Mouse (Mus musculus): Measurements from ENCODE around the gene Tom1l2. TPM values are rescaled to one million over a fixed set of nuclear protein-coding genes. Genes with fewer than 3 reads are reported as not detected.

Gene Tom1l2
- polyA plus RNA-seq, 1 experiment from 2014 or later: 74.6 TPM

DNA sequence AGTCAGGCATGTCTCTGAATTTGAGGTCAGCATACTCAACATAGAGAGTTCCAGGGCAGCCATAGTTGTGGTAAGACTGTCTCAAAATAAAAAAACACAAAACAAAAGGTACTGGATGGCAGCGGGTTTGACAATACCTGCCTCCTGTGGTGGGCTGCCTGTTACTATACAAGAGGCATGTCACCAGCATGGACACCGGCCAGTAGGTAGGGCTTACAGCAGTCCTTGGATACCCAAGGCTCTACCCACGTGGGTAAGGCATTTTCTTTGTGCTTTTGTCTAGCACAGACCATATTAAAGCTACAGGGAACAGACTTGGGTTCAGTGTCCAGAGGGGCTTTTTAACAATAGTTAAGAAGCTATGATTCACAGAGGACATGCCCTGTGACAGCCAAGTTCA is 97.5 kb downstream of the Tom1l2 start:
- ATAC-seq: no peak
- H3K27ac ChIP-seq (ENCODE audit: low read length): peak overlapping the region; percentile 48

DNA sequence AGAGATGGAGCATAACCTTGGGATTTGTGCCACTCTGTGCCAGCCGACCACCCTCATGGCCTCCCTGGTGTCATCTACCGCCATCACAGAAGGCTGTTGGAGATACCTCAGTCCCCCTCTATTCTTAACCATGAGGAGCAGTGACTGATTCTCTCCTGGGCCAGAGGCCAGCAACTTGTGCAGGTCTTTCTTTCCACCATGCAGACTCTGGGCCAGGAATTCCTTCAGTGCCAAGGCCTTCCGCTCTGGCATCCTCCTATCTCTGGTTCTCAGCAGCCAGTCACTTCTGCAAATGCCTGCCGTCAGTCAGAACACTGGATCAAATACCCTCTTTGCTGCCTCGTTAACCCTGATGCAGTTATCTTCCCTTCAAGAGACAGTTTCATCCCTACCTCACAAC is 98.4 kb downstream of the Tom1l2 start:
- no peak overlapping the region for H3K9ac ChIP-seq (ENCODE audit: low read depth, low read length)
- H3K9me3 ChIP-seq (replicated peaks; ENCODE audit: control insufficient read depth, low read length, poor library complexity, severe bottlenecking): no peaks in the 10 kb centered on the region; the same call in 1 of the 2 replicates
- peaks cover 8% of the 10 kb centered on the region; the same call in 1 of the 2 replicates for H3K4me1 ChIP-seq (ENCODE audit: control insufficient read depth, insufficient read depth, low read length)
- no peak overlapping the region for H3K27ac ChIP-seq (ENCODE audit: low read length)
- ATAC-seq: no peak
- H3K4me2 ChIP-seq (ENCODE audit: low read length): no peak overlapping the region
- no peaks in the 10 kb centered on the region for H3K36me3 ChIP-seq (ENCODE audit: control insufficient read depth, insufficient read depth, low read length)
- no peak overlapping the region for H3K4me3 ChIP-seq (ENCODE audit: low read depth, low read length)
- H3K27me3 ChIP-seq (ENCODE audit: control insufficient read depth, insufficient read depth, low read depth, low read length): no peaks in the 10 kb centered on the region
- WGBS: 63% methylated on average over 5 of the region's 5 CpGs

More for the DNA sequence above, 97.5 kb downstream of the Tom1l2 start:
- 43% methylated on average over 3 of the region's 3 CpGs for WGBS
- no peak overlapping the region for H3K4me3 ChIP-seq (ENCODE audit: low read depth, low read length)
- no peaks in the 10 kb centered on the region for H3K27me3 ChIP-seq (ENCODE audit: control insufficient read depth, insufficient read depth, low read depth, low read length)
- no peak overlapping the region for H3K9ac ChIP-seq (ENCODE audit: low read depth, low read length)
- H3K9me3 ChIP-seq (replicated peaks; ENCODE audit: control insufficient read depth, low read length, poor library complexity, severe bottlenecking): no peaks in the 10 kb centered on the region; the same call in 1 of the 2 replicates
- no peak overlapping the region for H3K4me2 ChIP-seq (ENCODE audit: low read length)
- H3K4me1 ChIP-seq (ENCODE audit: control insufficient read depth, insufficient read depth, low read length): peaks cover 8% of the 10 kb centered on the region; the same call in 1 of the 2 replicates
- no peaks in the 10 kb centered on the region; the same call in 1 of the 2 replicates for H3K36me3 ChIP-seq (ENCODE audit: control insufficient read depth, insufficient read depth, low read length)

- Histone ChIP-seq H3K9ac (ENCODE audit: low read depth, low read length) (no peak overlapping the region), H3K4me1 (ENCODE audit: control insufficient read depth, insufficient read depth, low read length) (peaks cover 15% of the 10 kb centered on the region), H3K27me3 (ENCODE audit: control insufficient read depth, insufficient read depth, low read depth, low read length) (no peaks in the 10 kb centered on the region), H3K36me3 (ENCODE audit: control insufficient read depth, insufficient read depth, low read length) (no peaks in the 10 kb centered on the region), H3K27ac (ENCODE audit: low read length) (no peak overlapping the region), H3K4me2 (ENCODE audit: low read length) (no peak overlapping the region), H3K9me3 (replicated peaks; ENCODE audit: control insufficient read depth, low read length, poor library complexity, severe bottlenecking) (no peaks in the 10 kb centered on the region; the same call in 1 of the 2 replicates), H3K4me3 (ENCODE audit: low read depth, low read length) (no peak overlapping the region)
- 98% methylated on average over 2 of the region's 2 CpGs for WGBS
- no peak for ATAC-seq
These were observed 99.2 kb downstream of the Tom1l2 start for GRCm38 (mm10) chr11:60253546-60253945.

DNA sequence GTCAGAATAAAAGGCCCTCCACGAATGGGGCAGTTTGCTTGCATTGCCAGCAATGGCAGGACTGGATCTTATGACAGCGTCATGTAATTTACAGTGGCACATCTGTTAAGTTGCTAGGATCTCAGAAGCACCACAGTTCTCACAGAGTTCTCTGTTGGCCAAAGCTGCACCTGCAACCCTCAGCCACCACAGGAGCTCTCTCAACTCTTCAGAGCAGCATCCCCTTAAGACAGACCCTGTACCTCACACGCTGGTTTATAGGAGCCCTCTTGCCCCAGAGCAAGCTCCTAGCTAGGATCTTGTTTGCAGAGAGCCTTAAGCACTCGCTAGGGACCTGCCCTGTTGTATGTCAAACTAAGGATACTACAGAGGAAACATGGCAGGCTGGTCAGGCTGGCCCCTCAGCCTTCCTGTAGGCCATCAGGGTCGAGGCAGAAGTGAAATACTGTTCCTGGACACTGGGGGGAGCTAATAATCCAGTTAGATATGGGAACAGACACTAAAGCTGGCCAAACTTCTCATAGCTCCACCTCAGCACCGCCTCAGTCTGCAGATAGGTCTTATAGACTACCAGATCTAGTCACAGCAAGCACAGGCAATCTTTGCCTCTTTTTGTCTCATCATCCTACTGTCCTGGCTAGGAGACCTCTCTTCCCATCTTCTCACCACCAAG is 101.6 kb downstream of the Tom1l2 start:
- no peaks in the 10 kb centered on the region for H3K36me3 ChIP-seq (ENCODE audit: control insufficient read depth, insufficient read depth, low read length)
- H3K4me3 ChIP-seq (ENCODE audit: low read depth, low read length): no peak overlapping the region
- no peak overlapping the region for H3K27ac ChIP-seq (ENCODE audit: low read length)
- no peaks in the 10 kb centered on the region for H3K27me3 ChIP-seq (ENCODE audit: control insufficient read depth, insufficient read depth, low read depth, low read length)
- no peak for ATAC-seq
- WGBS: 63% methylated on average over 6 of the region's 6 CpGs
- no peak overlapping the region for H3K4me2 ChIP-seq (ENCODE audit: low read length)
- no peak overlapping the region for H3K9ac ChIP-seq (ENCODE audit: low read depth, low read length)
- H3K4me1 ChIP-seq (ENCODE audit: control insufficient read depth, insufficient read depth, low read length): peaks cover 17% of the 10 kb centered on the region
- no peaks in the 10 kb centered on the region; the same call in 1 of the 2 replicates for H3K9me3 ChIP-seq (replicated peaks; ENCODE audit: control insufficient read depth, low read length, poor library complexity, severe bottlenecking)

DNA sequence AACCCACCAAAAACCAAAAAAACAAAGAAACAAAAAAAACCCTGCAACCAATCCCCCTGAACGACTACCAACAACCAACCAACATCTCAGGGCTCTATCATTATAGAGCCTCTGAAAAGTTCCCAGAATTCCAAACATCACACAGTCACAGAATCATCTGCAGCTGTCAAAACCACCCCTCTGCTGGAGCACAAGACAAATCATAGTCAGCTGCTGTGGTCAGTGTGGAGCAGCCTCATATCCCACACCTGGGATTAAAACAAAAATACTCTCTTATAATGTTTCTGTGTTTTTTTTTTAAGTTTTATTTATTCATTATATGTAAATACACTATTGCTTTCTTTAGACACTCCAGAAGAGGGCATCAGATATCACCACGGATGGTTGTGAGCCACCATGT is 102.8 kb downstream of the Tom1l2 start:
- H3K36me3 ChIP-seq (ENCODE audit: control insufficient read depth, insufficient read depth, low read length): 0 out of 2 replicates have a peak, but pooled peaks cover 4% of the 10 kb centered on the region
- H3K9ac ChIP-seq (ENCODE audit: low read depth, low read length): no peak overlapping the region
- ATAC-seq: no peak

GRCm38 (mm10) chr11:60248596-60249404 is 103.9 kb downstream of the Tom1l2 start:
- Histone ChIP-seq H3K4me2 (ENCODE audit: low read length) (peak overlapping the region; percentile 3; the same call in 1 of the 2 replicates), H3K27me3 (ENCODE audit: control insufficient read depth, insufficient read depth, low read depth, low read length) (no peaks in the 10 kb centered on the region), H3K9me3 (replicated peaks; ENCODE audit: control insufficient read depth, low read length, poor library complexity, severe bottlenecking) (no peaks in the 10 kb centered on the region; the same call in 1 of the 2 replicates), H3K4me1 (ENCODE audit: control insufficient read depth, insufficient read depth, low read length) (peaks cover 14% of the 10 kb centered on the region), H3K27ac (ENCODE audit: low read length) (peak overlapping the region; percentile 75), H3K9ac (ENCODE audit: low read depth, low read length) (no peak overlapping the region; the same call in 1 of the 2 replicates), H3K4me3 (ENCODE audit: low read depth, low read length) (no peak overlapping the region), H3K36me3 (ENCODE audit: control insufficient read depth, insufficient read depth, low read length) (0 out of 2 replicates have a peak, but pooled peaks cover 4% of the 10 kb centered on the region)
- WGBS: 31% methylated on average over 13 of the region's 13 CpGs
- peak; percentile 39; the same call in 1 of the 2 replicates for ATAC-seq

More for the DNA sequence above, 102.8 kb downstream of the Tom1l2 start:
- H3K4me1 ChIP-seq (ENCODE audit: control insufficient read depth, insufficient read depth, low read length): peaks cover 14% of the 10 kb centered on the region
- no peak overlapping the region for H3K4me2 ChIP-seq (ENCODE audit: low read length)
- no peak overlapping the region for H3K4me3 ChIP-seq (ENCODE audit: low read depth, low read length)
- 84% methylated on average over 2 of the region's 2 CpGs for WGBS
- H3K27me3 ChIP-seq (ENCODE audit: control insufficient read depth, insufficient read depth, low read depth, low read length): no peaks in the 10 kb centered on the region
- no peak overlapping the region for H3K27ac ChIP-seq (ENCODE audit: low read length)
- no peaks in the 10 kb centered on the region; the same call in 1 of the 2 replicates for H3K9me3 ChIP-seq (replicated peaks; ENCODE audit: control insufficient read depth, low read length, poor library complexity, severe bottlenecking)

DNA sequence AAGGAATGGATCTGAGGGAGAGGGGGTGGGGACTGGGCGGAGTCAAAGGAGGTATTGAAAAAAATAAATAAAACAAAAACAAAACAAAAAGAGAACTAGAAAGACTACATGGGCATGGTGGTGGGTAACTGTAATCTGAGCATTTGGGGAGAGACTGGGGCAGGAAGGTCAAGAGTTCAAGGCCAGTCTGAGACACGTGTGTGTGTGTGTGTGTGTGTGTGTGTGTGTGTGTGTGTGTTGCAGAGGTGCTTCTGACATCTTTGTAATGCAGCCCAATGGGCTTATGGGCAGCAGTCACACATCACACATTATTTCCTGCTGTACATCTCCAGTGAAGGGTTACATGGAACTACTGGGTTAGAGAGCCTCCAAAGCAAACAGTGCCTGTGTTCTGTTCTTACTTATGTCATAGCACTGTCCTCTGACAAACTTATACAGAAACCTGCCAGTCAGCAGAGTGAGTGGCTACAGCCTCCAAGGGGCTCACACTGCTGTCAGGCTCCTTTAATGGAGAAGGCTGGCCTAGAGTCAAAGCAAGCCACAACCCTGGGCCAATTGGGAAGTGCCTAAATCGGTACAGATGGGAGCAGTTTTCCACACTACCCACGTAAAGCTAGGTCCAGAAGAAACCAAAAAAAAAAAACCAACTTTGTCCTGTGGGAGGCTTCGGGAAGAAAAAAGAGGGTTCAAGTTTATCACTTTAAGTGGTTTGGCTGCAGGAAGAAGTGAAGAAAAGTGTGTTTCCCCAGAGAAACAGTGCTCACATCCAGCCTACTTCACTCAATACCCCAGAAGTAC is 104.8 kb downstream of the Tom1l2 start:
- Histone ChIP-seq H3K9ac (ENCODE audit: low read depth, low read length) (no peak overlapping the region; the same call in 1 of the 2 replicates), H3K27ac (ENCODE audit: low read length) (peak overlapping the region; percentile 75), H3K4me2 (ENCODE audit: low read length) (no peak overlapping the region), H3K4me3 (ENCODE audit: low read depth, low read length) (no peak overlapping the region), H3K36me3 (ENCODE audit: control insufficient read depth, insufficient read depth, low read length) (0 out of 2 replicates have a peak, but pooled peaks cover 4% of the 10 kb centered on the region), H3K27me3 (ENCODE audit: control insufficient read depth, insufficient read depth, low read depth, low read length) (no peaks in the 10 kb centered on the region), H3K4me1 (ENCODE audit: control insufficient read depth, insufficient read depth, low read length) (peaks cover 14% of the 10 kb centered on the region), H3K9me3 (replicated peaks; ENCODE audit: control insufficient read depth, low read length, poor library complexity, severe bottlenecking) (no peaks in the 10 kb centered on the region; the same call in 1 of the 2 replicates)
- WGBS: 45% methylated on average over 5 of the region's 5 CpGs
- no peak; the same call in 1 of the 2 replicates for ATAC-seq

GRCm38 (mm10) chr11:60246077-60246476 is 106.6 kb downstream of the Tom1l2 start:
- H3K4me1 ChIP-seq (ENCODE audit: control insufficient read depth, insufficient read depth, low read length): peaks cover 14% of the 10 kb centered on the region
- no peak overlapping the region for H3K4me2 ChIP-seq (ENCODE audit: low read length)
- no peak for ATAC-seq
- H3K27me3 ChIP-seq (ENCODE audit: control insufficient read depth, insufficient read depth, low read depth, low read length): no peaks in the 10 kb centered on the region
- no peaks in the 10 kb centered on the region; the same call in 1 of the 2 replicates for H3K9me3 ChIP-seq (replicated peaks; ENCODE audit: control insufficient read depth, low read length, poor library complexity, severe bottlenecking)
- H3K36me3 ChIP-seq (ENCODE audit: control insufficient read depth, insufficient read depth, low read length): 0 out of 2 replicates have a peak, but pooled peaks cover 4% of the 10 kb centered on the region
- H3K27ac ChIP-seq (ENCODE audit: low read length): no peak overlapping the region
- no peak overlapping the region for H3K9ac ChIP-seq (ENCODE audit: low read depth, low read length)
- no peak overlapping the region for H3K4me3 ChIP-seq (ENCODE audit: low read depth, low read length)

Measured in midbrain, embryonic 16.5 days (tissue).